ENCODE assay signal across 21 mouse cellular contexts in genomic region chr6:38642593-38642992, GRCm38 (mm10). TPM values are rescaled to one million over a fixed set of nuclear protein-coding genes. Genes with fewer than 3 reads are reported as not detected.
DNase-seq lines count a peak whose midpoint lies in the region; ATAC-seq and TF ChIP-seq lines count a peak whose summit lies in the region.
"Had no signal": no experiment of that assay in that cellular context is flagged by ENCODE, and none has a peak within 500 bp of the region (broad histone marks: within the 10 kb centered on the region; RNA-seq: fewer than 3 reads in every experiment).

No protein-coding gene starts in this region.

- H3K4me2 ChIP-seq in heart, embryonic 16.5 days (ENCODE audit: low read depth, low read length): no peak overlapping the region
- no peak overlapping the region for H3K4me2 ChIP-seq in lung, embryonic 16.5 days (ENCODE audit: low read depth, low read length)
- H3K4me2 ChIP-seq in lung, postnatal 0 days (replicated peaks; ENCODE audit: low read depth, low read length): no peak overlapping the region
- H3K4me2 ChIP-seq: forebrain, embryonic 15.5 days; hindbrain, embryonic 13.5 days; kidney, embryonic 15.5 days; stomach, embryonic 15.5 days had no signal

- 34% methylated on average over 5 of the region's 5 CpGs for WGBS in heart, embryonic 16.5 days
- WGBS in lung, embryonic 16.5 days: 59% methylated on average over 5 of the region's 5 CpGs
- 58% methylated on average over 5 of the region's 5 CpGs for WGBS in lung, postnatal 0 days

- no peak for TF ChIP-seq CTCF in lung, postnatal 0 days (IDR thresholded peaks at IDR 0.05)

- peaks cover 31% of the 10 kb centered on the region for H3K27me3 ChIP-seq in heart, embryonic 16.5 days (ENCODE audit: control insufficient read depth, insufficient read depth, low read length)
- H3K27me3 ChIP-seq in lung, embryonic 16.5 days (ENCODE audit: control insufficient read depth, insufficient read depth, low read depth, low read length): peaks cover 44% of the 10 kb centered on the region
- H3K27me3 ChIP-seq in lung, postnatal 0 days (replicated peaks; ENCODE audit: insufficient read depth, low read length): peaks cover 27% of the 10 kb centered on the region

- DNase-seq in heart, adult 9 months (ENCODE audit: low spot score in 2 of 2): no peak
- DNase-seq in lung, postnatal 0 days (ENCODE audit: low spot score): no peak
- DNase-seq in adrenal gland, postnatal 25 days: peak; percentile 32
- peak; percentile 32 for DNase-seq in yolk sac, embryonic 10.5 days (ENCODE audit: low spot score)
- DNase-seq in gastrocnemius, postnatal 10 days: no peak
- DNase-seq in layer of hippocampus, adult 11-12 months (ENCODE audit: low spot score): no peak
- DNase-seq: B cell, adult 2 months; cerebellum, adult 18-20 months; layer of hippocampus, adult 9-11 months; liver; liver, postnatal 0 days; lung, postnatal 36 days; right cerebral cortex, postnatal 14 days; thymus, postnatal 25 days had no signal

- no peaks in the 10 kb centered on the region for H3K9me3 ChIP-seq in heart, embryonic 16.5 days (replicated peaks; ENCODE audit: control insufficient read depth, low read length)
- no peaks in the 10 kb centered on the region for H3K9me3 ChIP-seq in lung, embryonic 16.5 days (ENCODE audit: control insufficient read depth, low read length)
- no peaks in the 10 kb centered on the region for H3K9me3 ChIP-seq in lung, postnatal 0 days (ENCODE audit: low read length)
- H3K9me3 ChIP-seq: forebrain, embryonic 15.5 days; hindbrain, embryonic 13.5 days; kidney, embryonic 15.5 days; midbrain, embryonic 10.5 days; stomach, embryonic 15.5 days had no signal

- no peaks in the 10 kb centered on the region for H3K36me3 ChIP-seq in heart, embryonic 16.5 days (ENCODE audit: control insufficient read depth, insufficient read depth)
- no peaks in the 10 kb centered on the region for H3K36me3 ChIP-seq in lung, embryonic 16.5 days (ENCODE audit: control insufficient read depth, insufficient read depth, low read length)
- H3K36me3 ChIP-seq in lung, postnatal 0 days (ENCODE audit: insufficient read depth, low read length): no peaks in the 10 kb centered on the region
- H3K36me3 ChIP-seq: forebrain, embryonic 15.5 days; hindbrain, embryonic 13.5 days; kidney, embryonic 15.5 days; midbrain, embryonic 10.5 days; stomach, embryonic 15.5 days had no signal

- no peak for TF ChIP-seq EP300 in lung, postnatal 0 days (IDR thresholded peaks at IDR 0.05)

- H3K4me1 ChIP-seq in heart, embryonic 16.5 days (ENCODE audit: control insufficient read depth, insufficient read depth, low read length): peaks cover 2% of the 10 kb centered on the region; the same call in 1 of the 2 replicates
- no peaks in the 10 kb centered on the region for H3K4me1 ChIP-seq in lung, embryonic 16.5 days (replicated peaks; ENCODE audit: control insufficient read depth, insufficient read depth, low read length)
- 0 out of 2 replicates have a peak, but pooled peaks cover 5% of the 10 kb centered on the region for H3K4me1 ChIP-seq in lung, postnatal 0 days (ENCODE audit: insufficient read depth, low read depth, low read length)
- H3K4me1 ChIP-seq: kidney, embryonic 15.5 days; midbrain, embryonic 10.5 days had no signal

- H3K27ac ChIP-seq in heart, embryonic 16.5 days (ENCODE audit: low read length): no peak overlapping the region
- H3K27ac ChIP-seq in lung, embryonic 16.5 days (ENCODE audit: low read length): no peak overlapping the region
- H3K27ac ChIP-seq in lung, postnatal 0 days (ENCODE audit: low read length): no peak overlapping the region
- H3K27ac ChIP-seq: forebrain, embryonic 15.5 days; hindbrain, embryonic 13.5 days; kidney, embryonic 15.5 days; midbrain, embryonic 10.5 days; stomach, embryonic 15.5 days had no signal

- no peak overlapping the region for H3K9ac ChIP-seq in heart, embryonic 16.5 days (ENCODE audit: low read length)
- H3K9ac ChIP-seq in lung, embryonic 16.5 days (ENCODE audit: low read length): no peak overlapping the region
- H3K9ac ChIP-seq in lung, postnatal 0 days (replicated peaks; ENCODE audit: low read depth): no peak overlapping the region
- H3K9ac ChIP-seq: forebrain, embryonic 15.5 days; hindbrain, embryonic 13.5 days; kidney, embryonic 15.5 days; liver, postnatal 0 days; stomach, embryonic 15.5 days had no signal

- no peak overlapping the region for H3K4me3 ChIP-seq in heart, embryonic 16.5 days (ENCODE audit: low read length)
- H3K4me3 ChIP-seq in lung, embryonic 16.5 days (ENCODE audit: low read length): no peak overlapping the region
- no peak overlapping the region for H3K4me3 ChIP-seq in lung, postnatal 0 days (ENCODE audit: low read depth, low read length)
- H3K4me3 ChIP-seq: forebrain, embryonic 15.5 days; hindbrain, embryonic 13.5 days; kidney, embryonic 15.5 days; midbrain, embryonic 10.5 days; stomach, embryonic 15.5 days had no signal

- peak; percentile 58; the same call in 1 of the 2 replicates for ATAC-seq in heart, embryonic 16.5 days (replicated peaks; ENCODE audit: extremely low read depth, insufficient read depth, low FRiP score)
- ATAC-seq in lung, embryonic 16.5 days (ENCODE audit: low read depth): 0 out of 2 replicates have a peak, but pooled peaks have one; percentile 20
- ATAC-seq in lung, postnatal 0 days: no peak
- ATAC-seq: forebrain, embryonic 15.5 days; liver, postnatal 0 days had no signal

RNA-seq across cellular contexts. Expression of gene Klrg2, which starts 5.6 kb away (rescaled TPM):
- polyA plus RNA-seq in heart, embryonic 16.5 days (2015; fragmentation: Nextera tagmentation; extraction: Ambion mirVana): 0.10 and 0.13 TPM in 2 replicates
- polyA plus RNA-seq in lung, embryonic 16.5 days (2015; fragmentation: Nextera tagmentation; extraction: Ambion mirVana): 0.09 and 0.15 TPM in 2 replicates
- 0.47 and 0.69 TPM in 2 replicates for polyA plus RNA-seq in lung, postnatal 0 days (2015; fragmentation: Nextera tagmentation; extraction: Ambion mirVana)
- 2.8 and 3.8 TPM in 2 replicates for total RNA-seq in adrenal gland, postnatal 25 days (2021)
- under 1 TPM; 0.14 to 0.54 TPM for total RNA-seq in gastrocnemius, postnatal 10 days (2021)
- polyA plus RNA-seq: liver, postnatal 0 days; midbrain, embryonic 10.5 days had no signal

RNA-seq across cellular contexts. Expression of gene Clec2l, which starts 20.3 kb away (rescaled TPM):
- 0.71 and 0.87 TPM in 2 replicates for polyA plus RNA-seq in heart, embryonic 16.5 days (2015; fragmentation: Nextera tagmentation; extraction: Ambion mirVana)
- polyA plus RNA-seq in lung, embryonic 16.5 days (2015; fragmentation: Nextera tagmentation; extraction: Ambion mirVana): 0.51 and 0.68 TPM in 2 replicates
- 1.1 and 1.6 TPM in 2 replicates for polyA plus RNA-seq in lung, postnatal 0 days (2015; fragmentation: Nextera tagmentation; extraction: Ambion mirVana)
- 3.7 and 4.9 TPM in 2 replicates for total RNA-seq in adrenal gland, postnatal 25 days (2021)
- total RNA-seq in gastrocnemius, postnatal 10 days (2021): 1 to 10 TPM; 1.2 TPM
- polyA plus RNA-seq: liver, postnatal 0 days had no signal

Comparison
In these comparisons a context has a peak if more than half of its experiments do, and no peak if none do; other contexts are left out.
1. DNase-seq: peak in adrenal gland, postnatal 25 days (single experiment) and yolk sac, embryonic 10.5 days (single experiment); none in heart, adult 9 months (0 of 2), lung, postnatal 0 days (single experiment), gastrocnemius, postnatal 10 days (single experiment) and layer of hippocampus, adult 11-12 months (single experiment).